Mouse (Mus musculus) olfactory bulb, adult 2 months (tissue): ENCODE results near the gene Atg5.

ENCODE experiments used
- CTCF ChIP-seq: fragments of 200-500 bp; IDR thresholded peaks from 2 replicates; pipeline ENCODE4 v1.5.1; 2012; ENCODE audit warnings: low read depth, mild to moderate bottlenecking, low read length, moderate library complexity; ENCODE audit not compliant: insufficient read depth
- POLR2A ChIP-seq: fragments of 200-500 bp; IDR thresholded peaks from 2 replicates; pipeline ENCODE4 v1.6.1; 2012; ENCODE audit warnings: mild to moderate bottlenecking, low read depth, low read length, moderate library complexity; ENCODE audit not compliant: insufficient read depth

GRCm38 (mm10) chr10:44323070-44323775 is 55.1 kb downstream of the Atg5 start:
- TF ChIP-seq CTCF, result no peak
- no peak for TF ChIP-seq POLR2A
